Mouse (Mus musculus): ENCODE measurements around the gene Smyd1.

- TF ChIP-seq CTCF (IDR thresholded peaks at IDR 0.05; ENCODE audit: insufficient read depth, low read depth, low read length) (no peak), POLR2A (IDR thresholded peaks at IDR 0.05; ENCODE audit: insufficient read depth, low read depth, low read length) (no peak)
These were observed 81.2 kb downstream of the Smyd1 start for GRCm38 (mm10) chr6:71240831-71241230.
